Mouse (Mus musculus): ENCODE results near the gene Cfap61.

Gene Cfap61

DNA sequence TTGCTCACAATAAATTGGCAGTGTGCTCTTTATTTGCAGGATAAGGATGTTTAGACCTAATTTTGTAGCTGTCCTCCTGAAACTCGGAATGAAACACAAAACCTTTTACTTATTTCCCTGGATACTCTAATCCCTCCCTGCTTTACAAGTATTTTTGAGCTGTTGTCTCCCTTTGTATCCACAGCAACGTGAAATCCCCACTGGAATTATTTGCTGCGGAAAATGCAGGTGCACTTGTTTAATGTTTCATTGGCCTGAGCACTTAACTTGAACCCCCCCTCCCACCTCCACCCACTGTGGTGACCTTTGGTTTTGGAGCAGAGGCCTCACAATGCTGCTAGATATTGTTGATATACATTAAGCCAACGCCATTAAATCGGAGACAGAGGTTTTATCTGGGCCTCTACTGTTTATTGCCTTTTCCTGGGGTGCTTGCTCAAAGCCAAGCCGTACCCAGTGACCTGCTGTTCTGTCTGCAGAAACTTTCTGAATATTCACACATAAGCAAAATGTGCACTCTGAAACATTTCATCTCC lies 154.6 kb downstream of the Cfap61 start:
- DNase-seq = no peak

DNA sequence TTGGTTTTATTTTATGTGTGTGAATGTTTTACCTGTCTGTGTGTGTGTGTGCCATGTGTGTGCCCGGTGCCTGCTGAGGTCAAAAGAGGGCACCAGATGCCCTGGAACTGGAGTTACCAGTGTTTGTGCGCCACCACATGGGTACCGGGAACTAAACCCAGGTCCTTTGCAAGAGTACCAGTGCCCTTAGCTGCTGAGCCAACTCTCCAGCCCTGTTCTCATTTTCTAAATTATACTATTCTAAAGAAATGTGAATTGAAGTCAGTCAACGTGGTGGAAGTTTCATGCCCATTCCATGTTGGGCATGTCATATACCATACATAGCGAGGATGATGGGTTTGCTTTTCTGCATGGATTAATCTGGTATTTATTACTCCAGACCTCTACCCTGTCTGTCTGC lies 162.9 kb downstream of the Cfap61 start:
- no peak for DNase-seq

- no peak for DNase-seq
Measured at GRCm38 (mm10) chr2:146098853-146099717, 164.5 kb downstream of the Cfap61 start.

- no peak for DNase-seq
Measured at GRCm38 (mm10) chr2:146099838-146100237, 165.3 kb downstream of the Cfap61 start.

DNA sequence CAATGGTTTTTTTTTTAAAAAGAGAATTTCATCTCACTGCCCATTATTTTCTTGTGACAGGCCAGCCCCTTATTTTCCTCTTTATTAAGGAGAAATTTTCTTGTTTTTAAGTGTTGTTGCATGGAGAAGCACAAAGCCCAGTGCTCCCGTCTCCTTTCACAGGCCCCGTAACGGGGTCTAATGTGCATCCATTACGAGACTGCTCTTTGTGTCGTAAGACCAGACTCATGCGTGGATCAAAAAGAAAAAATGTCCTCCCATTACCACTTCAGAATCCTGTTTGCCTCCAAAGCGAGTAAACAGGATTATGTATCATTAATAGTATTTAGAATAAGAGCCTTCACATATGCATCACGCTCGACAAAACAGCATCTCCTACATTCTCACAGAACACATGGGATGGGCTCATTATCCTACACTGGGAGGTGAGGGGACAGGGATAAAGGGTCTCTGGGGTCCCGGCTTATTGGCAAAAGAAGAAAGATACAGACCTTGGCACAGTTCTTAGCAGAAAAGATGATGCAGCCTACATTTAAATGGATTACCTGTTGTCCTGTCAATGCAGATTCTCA lies 166.0 kb downstream of the Cfap61 start:
- no peak for DNase-seq

DNA sequence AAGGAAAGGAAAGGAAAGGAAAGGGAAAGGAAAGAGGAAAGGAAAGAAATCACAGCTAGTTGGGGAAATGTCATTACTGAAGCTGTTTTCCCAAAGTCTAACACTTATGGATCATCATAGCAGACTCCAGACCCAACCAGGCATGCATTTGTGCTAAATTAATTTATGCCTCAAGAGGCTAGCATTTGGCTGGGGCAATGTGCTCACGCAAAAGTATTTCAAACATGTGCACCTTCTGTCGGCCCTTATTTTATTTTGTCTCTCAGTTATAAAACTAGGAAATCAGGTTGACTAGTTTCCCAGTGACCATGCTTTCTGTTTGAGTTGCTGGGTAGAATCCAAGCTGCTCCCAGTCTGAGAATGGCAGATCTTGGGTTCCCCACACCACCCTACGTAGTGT lies 168.0 kb downstream of the Cfap61 start:
- DNase-seq = no peak

- DNase-seq = no peak
Measured at GRCm38 (mm10) chr2:146105341-146105740, 170.8 kb downstream of the Cfap61 start.

- no peak for DNase-seq
Measured at GRCm38 (mm10) chr2:146107980-146108379, 173.4 kb downstream of the Cfap61 start.

DNA sequence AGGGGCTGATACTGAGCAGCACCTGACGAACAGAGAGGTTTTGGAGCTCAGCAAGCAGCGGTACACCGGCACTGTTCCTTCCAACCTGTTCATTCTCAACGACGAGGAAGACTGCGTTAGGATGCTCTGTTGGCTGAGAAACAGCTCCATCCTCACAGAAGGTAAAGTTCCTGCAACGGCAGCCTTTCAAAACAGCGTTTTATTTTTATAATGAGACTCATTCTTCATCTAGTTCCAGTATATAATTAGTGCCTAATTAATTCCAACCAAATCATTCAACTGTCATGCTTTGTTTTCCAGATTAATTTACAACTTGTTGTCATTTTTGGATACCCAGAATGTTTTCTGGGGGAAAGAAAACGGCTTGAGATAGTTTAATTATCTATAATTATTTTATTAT lies 175.3 kb downstream of the Cfap61 start:
- no peak for DNase-seq

DNA sequence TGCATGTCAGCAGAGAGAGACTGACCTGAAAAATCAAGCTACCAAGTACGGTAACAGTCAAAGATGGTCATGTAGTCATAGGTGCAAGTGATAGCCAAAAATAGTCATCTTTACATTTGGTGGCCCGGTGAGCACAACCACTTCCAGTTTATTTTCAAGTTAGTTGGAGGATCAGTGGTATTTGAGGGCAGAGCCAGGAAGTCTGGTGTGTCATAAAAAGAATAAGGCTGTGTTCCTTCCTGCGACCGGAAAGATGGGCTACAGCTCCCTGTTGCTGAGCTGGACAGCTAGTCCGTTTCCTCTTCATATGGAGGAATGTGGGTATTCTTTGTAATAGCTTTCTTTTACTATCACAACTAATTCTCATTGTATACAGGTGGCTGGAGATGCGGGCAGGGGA lies 181.7 kb downstream of the Cfap61 start:
- DNase-seq = no peak

DNA sequence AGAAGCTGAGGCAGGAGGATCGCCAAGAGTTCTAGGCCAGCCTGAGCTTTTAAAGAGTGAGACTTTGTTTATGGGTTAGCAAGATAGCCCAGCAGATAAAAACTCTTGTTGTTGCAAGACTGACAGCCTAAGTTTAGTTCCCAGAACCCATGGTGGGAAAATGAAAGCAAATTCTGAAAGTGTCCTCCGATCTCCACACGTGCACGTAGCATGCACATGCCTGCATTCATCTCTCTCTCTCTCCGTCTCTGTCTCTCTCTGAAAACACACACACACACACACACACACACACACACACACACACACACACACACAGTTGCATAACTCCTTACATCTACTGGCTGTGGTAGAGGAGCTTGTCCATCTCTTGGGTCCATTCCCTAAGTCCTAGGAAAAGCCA lies 182.1 kb downstream of the Cfap61 start:
- no peak for DNase-seq

DNA sequence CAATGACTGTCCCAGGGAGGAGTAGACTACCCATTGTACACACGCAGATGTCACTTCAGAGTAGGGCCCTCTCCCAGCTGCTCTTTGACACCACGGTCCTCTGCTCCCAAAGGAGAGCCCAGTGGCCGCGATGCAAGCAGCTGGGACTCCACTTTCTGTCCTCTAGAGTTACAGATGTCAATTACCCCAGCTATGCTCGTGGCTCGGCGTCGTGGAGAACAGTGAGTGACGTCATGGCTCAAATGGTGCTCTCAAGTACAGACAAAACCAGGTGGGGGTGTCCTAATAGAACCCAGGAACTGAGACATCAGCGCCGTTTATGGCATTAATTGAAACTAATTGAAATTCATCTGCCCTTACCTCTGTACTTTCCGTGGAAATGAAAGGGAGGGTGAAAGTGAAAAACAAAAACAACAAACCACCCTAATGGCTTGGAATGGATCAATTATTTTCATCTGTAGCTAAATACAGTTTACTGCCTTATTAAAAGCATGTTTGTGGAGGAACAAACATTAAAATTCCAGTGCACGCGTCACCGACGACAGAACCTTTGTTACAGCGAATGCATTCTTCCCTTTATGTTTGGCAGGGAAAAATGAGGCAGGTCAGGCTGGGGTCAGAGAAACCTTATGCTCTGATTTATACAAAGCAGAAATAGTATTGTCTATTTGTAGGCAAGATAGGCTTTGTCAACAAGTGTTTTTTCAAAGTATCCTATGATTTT lies 182.8 kb downstream of the Cfap61 start:
- no peak for DNase-seq

- no peak for DNase-seq
Measured at GRCm38 (mm10) chr2:146117915-146118403, 183.4 kb downstream of the Cfap61 start.

GRCm38 (mm10) chr2:146121551-146121950 lies 187.0 kb downstream of the Cfap61 start:
- no peak for DNase-seq

DNA sequence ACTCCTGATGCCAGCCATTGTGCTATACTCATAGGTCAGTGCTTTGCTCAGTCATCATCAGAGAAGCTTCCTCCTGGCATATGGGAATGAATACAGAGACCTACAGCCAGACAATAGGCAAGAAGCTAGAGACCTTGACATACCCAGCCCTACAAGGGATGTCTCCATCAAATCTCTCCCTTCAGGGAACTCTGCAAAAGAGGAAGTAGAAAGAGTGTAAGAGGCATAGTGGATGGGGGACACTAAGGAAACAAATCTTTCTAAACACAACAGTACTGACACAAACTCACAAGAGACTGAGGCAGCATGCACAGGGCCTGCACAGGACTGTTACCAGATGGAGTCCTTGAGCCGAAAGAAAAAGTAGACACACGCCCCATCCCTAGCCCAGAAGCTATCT lies 190.5 kb downstream of the Cfap61 start:
- DNase-seq = no peak

DNA sequence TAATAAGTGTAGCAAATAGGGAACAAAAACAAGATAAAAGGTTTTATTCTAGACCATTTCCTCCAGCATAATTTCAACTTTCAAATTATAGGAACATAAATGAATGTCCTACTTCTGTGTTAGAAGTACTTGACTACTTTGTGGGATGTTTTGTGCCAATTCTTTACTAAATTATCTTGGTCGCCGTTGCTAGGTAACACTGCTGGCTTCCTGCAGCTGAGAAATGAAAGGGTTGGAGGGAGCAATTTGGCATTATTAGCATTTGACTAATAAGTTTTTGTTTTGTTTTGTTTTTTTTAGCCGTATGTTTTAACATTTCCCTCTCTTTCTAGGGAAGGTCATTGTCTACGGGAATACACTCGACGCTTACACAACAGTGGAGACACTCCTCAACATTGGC lies 194.0 kb downstream of the Cfap61 start:
- DNase-seq = no peak

DNA sequence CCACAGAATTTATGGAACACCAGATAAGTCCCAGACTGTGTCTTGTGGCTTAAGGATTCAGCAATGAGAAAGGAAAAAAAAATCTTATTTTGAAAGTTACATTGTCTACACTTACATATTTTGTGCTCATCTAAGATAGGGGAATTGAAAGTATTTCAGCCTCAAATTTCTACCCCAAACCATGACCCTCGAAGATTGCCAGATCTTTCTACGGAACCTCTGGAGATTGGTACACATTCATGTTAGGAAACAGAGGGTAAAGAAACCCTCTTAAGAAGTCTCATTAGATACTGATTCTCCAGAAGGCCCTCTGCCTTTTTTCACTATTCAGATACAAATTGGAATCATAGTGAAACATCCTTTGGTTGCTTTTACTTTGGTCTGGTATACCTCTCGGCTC lies 195.9 kb downstream of the Cfap61 start:
- DNase-seq = no peak

DNA sequence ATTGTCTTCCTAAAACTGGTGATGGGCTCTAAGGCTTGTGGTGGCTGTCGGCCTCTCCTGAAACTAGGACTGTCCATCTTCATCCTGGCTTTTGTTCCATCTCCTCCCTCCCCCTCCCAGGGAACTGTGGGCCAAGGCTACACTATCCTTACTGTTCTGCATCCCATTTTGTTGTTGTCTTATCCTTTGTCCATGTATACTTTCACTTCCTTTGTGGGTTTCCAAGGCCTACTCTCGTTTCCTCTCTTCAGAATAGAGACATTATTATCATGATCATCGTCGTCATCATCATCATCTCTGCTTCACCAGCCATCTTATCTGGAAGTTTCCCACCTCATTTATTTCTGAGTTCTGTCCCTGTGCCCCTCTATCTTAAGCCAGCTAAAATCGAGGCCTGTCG lies 199.7 kb downstream of the Cfap61 start:
- DNase-seq = no peak

DNA sequence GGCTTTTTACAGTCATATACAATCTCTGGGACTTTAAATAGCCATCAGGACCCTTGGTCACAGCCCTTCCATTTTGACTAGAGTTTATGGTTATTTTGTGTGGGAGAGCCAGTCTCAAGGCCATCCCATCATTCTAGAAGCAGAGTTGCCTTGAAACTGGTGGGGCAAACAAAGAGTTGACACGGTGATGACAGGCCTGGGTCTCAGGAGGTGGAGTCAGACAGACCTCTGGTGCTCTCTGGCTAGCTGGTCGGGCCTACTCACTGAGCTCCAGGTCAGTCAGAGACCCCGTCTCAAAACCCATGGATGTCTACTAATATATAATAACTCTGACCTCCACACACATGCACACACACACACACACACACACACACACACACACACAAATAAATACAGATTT lies 206.1 kb downstream of the Cfap61 start:
- DNase-seq = no peak

DNA sequence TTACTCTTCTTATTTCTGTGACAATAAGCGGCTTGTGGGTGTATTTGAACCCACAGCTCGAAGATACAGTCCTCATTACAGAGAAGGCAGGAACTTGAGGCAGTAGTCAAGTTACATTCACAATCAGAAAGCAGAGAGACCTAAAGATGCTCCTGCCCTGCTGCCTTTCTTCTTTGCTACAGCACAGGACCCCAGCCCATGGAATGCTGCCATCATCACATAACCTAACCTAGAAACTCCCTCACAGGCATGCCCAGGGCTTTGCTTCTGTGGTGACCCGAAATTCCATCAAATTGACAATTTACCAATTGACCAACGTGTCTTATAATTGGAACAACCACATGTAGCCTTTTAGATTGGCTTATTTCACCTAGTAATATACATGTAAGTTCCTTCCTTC lies 212.7 kb downstream of the Cfap61 start:
- DNase-seq = no peak

DNA sequence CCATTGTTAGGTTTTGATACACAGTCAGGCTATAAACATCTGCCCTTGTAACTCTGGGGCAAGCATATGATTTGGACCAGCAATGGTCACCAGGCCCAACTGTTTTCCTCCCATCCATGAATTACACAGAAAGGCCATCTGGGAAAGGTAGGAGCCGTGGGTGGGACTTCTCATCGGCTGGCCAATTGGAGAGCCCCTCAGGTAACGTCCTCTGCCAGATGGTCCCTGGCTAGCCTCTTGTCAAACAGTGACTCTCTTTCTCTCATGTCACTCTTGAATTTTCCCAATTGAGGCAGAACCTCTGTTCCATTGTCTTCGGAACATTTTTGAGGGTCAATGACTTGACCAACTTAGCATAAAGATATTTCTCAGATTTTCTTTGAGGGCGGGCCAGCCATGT lies 213.2 kb downstream of the Cfap61 start:
- no peak for DNase-seq

GRCm38 (mm10) chr2:146149206-146149974 lies 214.8 kb downstream of the Cfap61 start:
- no peak for DNase-seq
